Mouse (Mus musculus) ES-E14 (cell line): ENCODE data around the gene Fam117b.
A peak's percentile ranks its signal among the peaks of the same experiment; 100 is the strongest.

Experiments
- HCFC1 ChIP-seq: IDR thresholded peaks from 2 replicates; pipeline ENCODE4 v1.6.1; 2012; ENCODE audit warnings: low read length, inconsistent platforms, borderline replicate concordance; ENCODE audit not compliant: insufficient read depth
- MAFK ChIP-seq: IDR thresholded peaks from 2 replicates; pipeline ENCODE4 v1.6.1; 2014; ENCODE audit warnings: mild to moderate bottlenecking, low read depth, low read length, inconsistent platforms; ENCODE audit not compliant: insufficient read depth
- ZNF384 ChIP-seq: IDR thresholded peaks from 2 replicates; pipeline ENCODE4 v1.6.1; 2012; ENCODE audit warnings: low read depth, low read length, inconsistent platforms

DNA sequence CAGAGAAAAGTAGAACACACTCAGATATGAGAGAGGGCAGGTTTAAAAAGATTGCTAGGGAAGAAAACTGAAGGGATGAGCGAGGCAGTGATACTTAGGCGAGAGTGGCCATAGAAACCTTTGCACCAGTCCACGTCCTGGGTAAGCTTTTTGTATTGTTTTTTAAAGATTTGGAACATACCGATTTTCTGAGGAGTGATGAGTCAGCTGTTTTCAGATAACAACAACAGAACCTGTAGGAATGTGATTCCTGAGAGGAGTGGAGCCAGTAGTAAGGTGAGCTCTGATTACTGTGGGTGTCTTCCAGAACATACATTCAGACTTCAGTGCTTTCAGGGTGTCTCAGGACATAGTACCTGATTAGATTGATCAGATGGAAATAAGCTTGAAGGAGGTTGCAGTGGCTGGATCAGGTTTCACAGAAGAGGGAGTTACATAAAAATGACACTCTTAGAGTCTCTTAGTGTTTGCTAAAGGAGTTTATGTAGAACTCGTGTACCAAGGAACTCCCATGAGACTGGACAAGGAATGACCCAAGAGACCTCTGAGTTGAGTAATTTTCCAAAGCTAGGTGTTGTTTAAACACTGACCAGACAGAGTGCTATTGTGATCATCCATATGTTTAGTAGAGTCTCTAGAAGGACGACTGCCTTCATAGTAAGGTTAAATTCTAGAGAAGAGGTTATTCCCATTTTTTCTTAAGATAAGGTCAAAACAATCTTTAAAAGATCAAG is 29.4 kb downstream of the Fam117b start:
- TF ChIP-seq MAFK = peak; percentile 98
- TF ChIP-seq HCFC1 = no peak
- no peak for TF ChIP-seq ZNF384
